Mouse (Mus musculus) Muller cell, postnatal 12 days (primary cell): Measurements from ENCODE around the gene Myog.

Source experiments
- DNase-seq: peaks from one replicate; pipeline ENCODE4 v3.0.0-alpha.2; 2015; ENCODE audit errors: inconsistent ontology term

The Myog gene

GRCm38 (mm10) chr1:134320691-134321301 lies 31.0 kb downstream of the Myog start:
- no peak for DNase-seq

DNA sequence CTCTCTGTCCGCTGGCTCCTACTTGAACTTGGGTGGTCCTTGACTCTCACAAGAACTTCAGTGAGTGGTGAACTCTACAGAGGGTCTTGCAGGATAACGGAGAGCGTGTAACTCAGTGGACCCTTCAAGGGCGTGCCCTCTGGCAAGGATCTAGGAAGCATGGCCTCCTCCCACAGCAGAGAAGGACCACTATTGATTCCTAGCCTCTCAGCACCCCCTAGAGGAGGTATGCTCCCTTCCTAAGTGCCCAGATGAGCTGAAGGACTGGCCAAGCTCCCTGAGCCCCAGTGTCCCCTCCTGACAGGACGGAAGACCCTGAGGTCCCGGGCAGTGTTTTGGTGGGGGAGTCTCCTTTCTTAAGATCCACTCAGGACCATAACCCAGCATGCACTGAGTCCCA lies 32.8 kb downstream of the Myog start:
- no peak for DNase-seq

DNA sequence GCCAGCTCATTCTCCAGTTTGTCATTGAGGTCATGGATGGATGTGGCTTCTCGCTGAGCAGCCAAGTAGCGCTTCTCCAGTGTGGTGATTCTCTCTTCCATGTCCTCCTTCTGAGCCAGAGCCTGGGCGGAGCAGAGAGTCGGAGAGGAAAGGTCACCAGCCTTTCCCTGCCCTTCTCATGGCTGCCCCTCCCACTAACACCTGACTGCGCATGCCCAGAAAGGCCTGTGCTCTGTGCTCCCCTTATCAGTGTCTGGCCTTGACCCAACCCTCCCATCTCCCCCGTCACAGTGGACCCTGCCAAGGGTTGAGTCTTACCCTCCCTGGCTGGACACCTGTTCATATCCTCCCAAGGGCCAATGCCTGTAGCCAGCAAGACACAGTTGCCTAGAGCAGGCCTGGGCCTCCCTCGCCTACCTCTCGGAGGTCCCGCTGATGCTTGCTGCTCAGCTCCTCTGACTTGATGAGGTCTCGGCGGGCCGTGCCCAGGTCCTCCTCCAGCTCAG lies 37.1 kb downstream of the Myog start:
- DNase-seq: no peak

DNA sequence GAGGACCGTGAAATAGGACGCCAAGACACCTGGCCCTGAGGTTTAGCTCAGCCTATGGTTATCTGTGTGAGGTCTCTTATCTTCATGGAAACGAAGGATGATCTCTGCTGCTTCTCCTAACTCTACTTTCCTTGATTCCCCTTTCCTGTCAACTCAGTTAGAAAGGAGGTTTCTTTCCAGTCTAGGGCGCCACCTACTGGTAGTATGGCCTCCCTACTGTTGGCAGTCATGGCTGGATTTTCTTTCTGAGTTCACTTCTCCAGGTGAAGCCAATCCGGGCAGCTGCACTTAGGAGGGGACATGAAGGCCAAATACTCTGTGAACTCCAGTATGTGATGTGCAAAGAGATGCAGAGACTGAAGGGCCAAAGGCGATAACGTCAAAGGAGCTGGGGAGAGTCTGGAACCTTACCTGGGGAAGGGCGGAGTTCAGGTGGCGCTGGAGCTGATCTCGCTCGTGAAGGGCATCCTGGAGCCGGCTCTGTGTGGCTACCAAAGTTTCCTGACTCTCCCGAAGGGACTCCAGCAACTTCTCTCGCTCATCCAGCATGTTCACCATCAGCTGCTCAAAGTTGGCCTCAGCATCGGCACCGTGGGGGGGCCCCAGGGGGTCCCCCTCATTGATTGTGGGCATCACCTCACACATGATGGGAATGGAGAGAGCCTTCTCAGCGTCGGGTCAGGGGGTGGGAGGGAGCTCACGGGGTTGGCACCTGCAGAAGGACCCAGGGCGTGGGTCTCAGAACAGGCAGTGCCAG lies 42.3 kb downstream of the Myog start:
- peak; percentile 71 for DNase-seq

- DNase-seq: peak; percentile 71
Measured at GRCm38 (mm10) chr1:134332770-134333271, 43.0 kb downstream of the Myog start, which contains the start of gene Ppfia4. Gene Ppfia4 (minus strand): TSS chr1:134332928.

GRCm38 (mm10) chr1:134333371-134334110 lies 43.8 kb downstream of the Myog start:
- no peak for DNase-seq

DNA sequence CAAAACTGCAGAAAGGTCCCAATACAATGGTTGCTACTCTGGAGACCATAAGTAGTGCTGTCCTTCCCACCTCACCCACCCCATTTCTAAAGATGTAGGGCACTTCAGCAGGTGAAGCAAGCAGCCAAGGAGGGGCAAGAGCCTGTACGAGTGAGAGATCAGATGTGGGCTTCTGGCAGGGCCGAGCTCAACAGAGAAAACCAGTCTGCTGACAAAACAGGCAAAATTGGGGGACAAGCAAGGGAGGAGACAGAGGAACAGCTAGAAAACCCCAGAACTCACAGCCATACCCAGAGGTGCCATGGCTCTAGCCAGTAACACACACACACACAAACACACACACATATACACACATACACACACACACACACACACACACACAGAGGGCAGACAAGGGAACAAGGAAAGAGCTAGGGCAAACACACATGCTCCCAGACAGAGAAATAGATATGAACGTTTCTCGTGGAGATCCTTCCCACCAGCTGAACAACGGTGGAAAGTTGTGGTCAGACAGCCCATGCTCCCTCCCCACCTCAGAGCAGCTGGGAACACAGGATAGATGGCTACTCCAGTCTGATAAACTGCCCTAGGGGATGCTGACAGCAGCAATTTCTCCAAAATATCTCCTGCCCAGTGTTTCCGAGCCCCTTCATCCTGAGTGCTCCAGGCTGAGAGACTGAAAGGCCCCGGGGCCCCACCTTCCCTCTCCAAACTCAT lies 44.5 kb downstream of the Myog start:
- no peak for DNase-seq

- DNase-seq: no peak
Measured at GRCm38 (mm10) chr1:134335211-134335923, 45.6 kb downstream of the Myog start.

DNA sequence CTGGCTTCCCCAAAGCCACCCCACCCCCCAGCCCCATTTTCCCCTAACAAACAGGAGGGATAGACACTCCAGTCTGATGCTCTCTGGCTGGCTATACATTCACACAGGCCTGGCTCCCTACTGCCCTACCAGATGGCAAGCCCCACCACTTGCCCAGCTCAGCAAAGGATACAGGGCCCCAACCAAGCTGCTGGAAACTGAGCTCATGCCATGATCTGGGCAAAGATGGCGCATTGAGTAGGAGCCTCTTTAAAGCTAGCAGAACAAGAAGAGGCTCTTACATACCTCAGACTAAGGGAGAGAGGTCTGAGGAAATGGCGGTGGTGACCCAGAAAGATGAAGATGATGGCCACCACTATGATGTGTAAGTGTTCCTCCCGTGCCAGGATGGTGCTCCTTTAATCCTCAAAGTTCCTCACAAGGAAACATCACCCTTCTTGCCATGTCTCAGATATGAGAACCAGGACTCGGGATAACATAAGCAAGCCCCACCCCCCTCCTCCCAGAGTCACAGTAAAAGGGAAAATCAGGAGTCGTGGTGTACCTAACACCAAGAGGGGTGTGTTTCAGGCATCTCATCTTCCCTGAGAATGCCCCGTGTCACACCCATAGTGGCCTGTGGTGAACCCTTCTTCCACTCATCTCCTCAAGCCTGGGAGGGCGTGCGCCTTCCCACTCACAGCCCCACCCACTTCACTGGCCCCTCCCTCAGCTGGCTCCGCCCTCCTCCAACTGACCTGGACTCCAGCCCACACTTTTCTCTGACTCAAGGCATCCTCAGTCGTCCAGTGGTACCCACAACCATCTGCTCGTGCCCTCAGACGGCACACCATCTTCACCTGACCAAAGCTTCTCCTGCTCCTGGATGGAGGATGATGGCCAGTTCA lies 46.4 kb downstream of the Myog start:
- no peak for DNase-seq

- no peak for DNase-seq
Measured at GRCm38 (mm10) chr1:134336958-134337710, 47.3 kb downstream of the Myog start.

DNA sequence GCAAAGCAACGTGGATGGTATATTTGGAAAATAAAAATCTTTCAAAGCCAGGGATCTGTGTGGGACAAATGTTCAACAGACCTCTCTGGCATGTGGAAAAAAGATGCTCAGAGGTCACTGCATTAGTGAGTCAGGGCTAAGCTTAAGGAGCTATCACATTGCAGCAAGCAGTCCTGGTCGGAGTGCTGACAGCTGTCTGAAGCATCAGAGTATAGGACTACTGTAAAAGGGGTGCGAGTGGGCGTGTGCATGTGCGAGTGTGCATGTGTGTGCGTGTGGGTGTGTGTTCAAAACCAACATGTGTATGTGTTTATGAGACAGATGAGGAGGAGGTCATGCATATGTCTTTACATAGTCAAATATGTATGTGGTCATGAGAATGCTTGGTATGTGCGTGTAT lies 49.4 kb downstream of the Myog start:
- no peak for DNase-seq

- DNase-seq: no peak
Measured at GRCm38 (mm10) chr1:134339757-134340619, 50.2 kb downstream of the Myog start.

DNA sequence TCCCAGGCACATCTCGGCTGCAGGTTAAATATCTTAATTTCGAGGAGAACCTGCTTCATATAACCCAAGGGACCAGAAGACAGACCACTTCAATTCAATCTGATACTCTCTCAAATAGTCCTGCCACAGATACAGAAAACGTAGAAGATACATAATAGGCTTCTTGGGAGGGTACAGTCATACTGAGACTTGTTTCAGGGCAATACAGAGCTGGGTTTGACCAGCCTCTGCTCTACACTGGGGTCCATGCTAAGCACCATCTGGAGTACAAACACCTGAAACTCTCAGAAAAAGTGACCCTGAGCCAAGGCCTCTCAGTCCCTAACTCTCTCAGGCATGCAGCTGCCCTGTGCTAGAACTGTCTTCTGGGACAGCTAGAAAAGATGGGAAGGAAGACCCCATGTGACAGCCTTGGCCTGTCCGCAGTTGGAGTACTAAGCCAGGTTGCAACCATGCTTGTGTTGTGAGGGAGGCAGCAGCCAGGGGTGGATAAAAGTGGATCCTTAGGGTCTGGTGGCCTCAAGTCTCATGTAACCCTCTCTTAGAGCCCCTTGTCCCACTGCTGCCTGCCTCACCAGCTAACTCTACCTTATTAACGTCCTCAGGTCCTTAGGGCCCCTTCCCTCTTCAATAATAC lies 52.0 kb downstream of the Myog start:
- DNase-seq: no peak
